Mouse (Mus musculus) limb, embryonic 15.5 days (tissue): Measurements from ENCODE around the gene Fam53b. TPM values are rescaled to one million over a fixed set of nuclear protein-coding genes. Genes with fewer than 3 reads are reported as not detected.

Experiments
- ATAC-seq: fragments of 200-750 bp; cut with Nextera tagmentation; 2 replicates; pipeline ENCODE4 v1.8.0; 2017; ENCODE audit warnings: low read depth, moderate TSS enrichment; ENCODE audit not compliant: insufficient number of reproducible peaks, low FRiP score, low TSS enrichment
- H3K27ac ChIP-seq: fragments of 300-500 bp; sonication (generic); 2 replicates; pipeline ENCODE4 v1.5.1; 2015; ENCODE audit warnings: moderate library complexity, mild to moderate bottlenecking, inconsistent platforms
- H3K27me3 ChIP-seq: fragments of 300-500 bp; sonication (generic); 2 replicates; pipeline ENCODE4 v1.6.1; 2015; ENCODE audit warnings: inconsistent platforms
- H3K36me3 ChIP-seq: fragments of 300-500 bp; sonication (generic); 2 replicates; pipeline ENCODE4 v1.6.1; 2015; ENCODE audit warnings: inconsistent platforms
- H3K4me1 ChIP-seq: fragments of 300-500 bp; sonication (generic); 2 replicates; pipeline ENCODE4 v1.6.1; 2015; ENCODE audit warnings: inconsistent platforms
- H3K4me2 ChIP-seq: fragments of 300-500 bp; sonication (generic); 2 replicates; pipeline ENCODE4 v1.6.1; 2015; ENCODE audit warnings: mild to moderate bottlenecking, inconsistent platforms
- H3K4me3 ChIP-seq: fragments of 300-500 bp; sonication (generic); 2 replicates; pipeline ENCODE4 v1.5.1; 2015; ENCODE audit warnings: mild to moderate bottlenecking, inconsistent platforms
- H3K9ac ChIP-seq: fragments of 300-500 bp; sonication (generic); 2 replicates; pipeline ENCODE4 v1.6.1; 2015; ENCODE audit warnings: inconsistent platforms
- H3K9me3 ChIP-seq: fragments of 300-500 bp; sonication (generic); 2 replicates; pipeline ENCODE4 v1.6.1; 2016; ENCODE audit warnings: inconsistent platforms
- WGBS: fragments of 180-500 bp; shearing (Covaris S2); methylation state at CpG from one replicate; pipeline ENCODE4 v1.1.7; 2015; 5-methylcytosine and 5-hydroxymethylcytosine counted together
- polyA plus RNA-seq: library from polyadenylated mRNA; unstranded; fragments of >200 nt; fragmentation: Nextera tagmentation; extraction: Ambion mirVana; gene quantifications from 2 replicates; pipeline ENCODE4 v1.2.1, GENCODE M21; 2015

Gene Fam53b
- polyA plus RNA-seq, 1 experiment from 2014 or later, result 18.5 TPM

- no peak overlapping the region for H3K4me3 ChIP-seq
- H3K9me3 ChIP-seq, result no peaks in the 10 kb centered on the region
- peaks cover 4% of the 10 kb centered on the region; the same call in 1 of the 2 replicates for H3K36me3 ChIP-seq
- no peak for ATAC-seq
- 77% methylated on average over 5 of the region's 5 CpGs for WGBS
- no peak overlapping the region for H3K4me2 ChIP-seq
- H3K27me3 ChIP-seq, result no peaks in the 10 kb centered on the region
- no peak overlapping the region for H3K27ac ChIP-seq
- H3K9ac ChIP-seq, result no peak overlapping the region
- H3K4me1 ChIP-seq, result peaks cover 43% of the 10 kb centered on the region
These were observed 12.2 kb downstream of the Fam53b start for GRCm38 (mm10) chr7:132801509-132801908.

- Histone ChIP-seq H3K9ac (no peak overlapping the region), H3K4me2 (no peak overlapping the region), H3K4me1 (peaks cover 37% of the 10 kb centered on the region), H3K4me3 (no peak overlapping the region), H3K27me3 (no peaks in the 10 kb centered on the region), H3K9me3 (no peaks in the 10 kb centered on the region), H3K27ac (no peak overlapping the region), H3K36me3 (peaks cover 4% of the 10 kb centered on the region; the same call in 1 of the 2 replicates)
- ATAC-seq, result no peak
- 91% methylated on average over 10 of the region's 10 CpGs for WGBS
These were observed 12.8 kb downstream of the Fam53b start for GRCm38 (mm10) chr7:132800868-132801267.

GRCm38 (mm10) chr7:132799119-132800016 is 14.3 kb downstream of the Fam53b start:
- Histone ChIP-seq H3K4me3 (no peak overlapping the region), H3K4me2 (no peak overlapping the region), H3K9me3 (no peaks in the 10 kb centered on the region), H3K9ac (no peak overlapping the region), H3K36me3 (0 out of 2 replicates have a peak, but pooled peaks cover 4% of the 10 kb centered on the region), H3K27ac (no peak overlapping the region), H3K27me3 (no peaks in the 10 kb centered on the region), H3K4me1 (peaks cover 31% of the 10 kb centered on the region)
- 85% methylated on average over 5 of the region's 5 CpGs for WGBS
- ATAC-seq, result no peak

DNA sequence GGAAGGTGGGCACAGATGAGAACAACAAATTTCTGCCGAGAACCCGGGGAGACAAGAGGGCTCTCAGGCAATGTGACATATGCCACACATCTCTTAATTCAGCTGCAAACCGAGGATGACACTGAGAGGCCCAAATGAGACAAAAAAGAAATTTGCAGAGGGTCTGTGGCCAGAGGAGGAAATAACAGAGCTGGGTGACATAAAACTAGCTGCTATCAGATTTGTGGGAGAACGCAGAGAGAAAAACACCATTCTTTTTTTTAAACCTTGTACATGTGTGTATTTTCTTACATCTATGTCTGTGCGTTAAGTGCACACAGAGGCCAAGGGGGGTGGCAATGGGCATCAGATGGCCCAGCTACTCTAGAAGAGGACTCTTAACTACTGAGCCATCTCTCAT is 18.5 kb downstream of the Fam53b start:
- 0 out of 2 replicates have a peak, but pooled peaks cover 4% of the 10 kb centered on the region for H3K36me3 ChIP-seq
- no peak for ATAC-seq
- H3K9ac ChIP-seq, result no peak overlapping the region
- H3K9me3 ChIP-seq, result no peaks in the 10 kb centered on the region
- H3K27me3 ChIP-seq, result no peaks in the 10 kb centered on the region
- 92% methylated on average over 5 of the region's 5 CpGs for WGBS
- no peak overlapping the region for H3K4me3 ChIP-seq
- no peak overlapping the region for H3K4me2 ChIP-seq
- no peak overlapping the region for H3K27ac ChIP-seq
- peaks cover 30% of the 10 kb centered on the region for H3K4me1 ChIP-seq

DNA sequence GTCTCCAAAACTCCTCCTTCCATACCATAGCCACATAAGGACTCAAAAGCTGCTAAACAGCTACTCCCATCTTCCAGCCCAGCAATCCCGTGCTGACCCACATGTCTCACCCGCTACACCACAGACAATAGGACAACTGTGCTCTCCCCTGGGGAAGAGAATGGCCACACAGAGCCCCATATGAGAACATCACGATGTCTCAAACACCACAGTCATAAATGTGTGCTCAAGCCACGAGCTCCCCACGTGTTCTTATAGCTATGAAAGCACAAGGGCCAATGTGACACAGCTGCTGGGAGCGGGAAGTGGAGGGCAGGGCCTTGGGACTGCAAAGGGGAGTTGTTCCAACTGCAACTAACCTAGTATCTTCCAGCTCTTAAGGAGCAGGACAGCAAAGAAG is 20.2 kb downstream of the Fam53b start:
- H3K27ac ChIP-seq, result 0 out of 2 replicates have a peak overlapping the region, but pooled peaks have one; percentile 38
- H3K36me3 ChIP-seq, result 0 out of 2 replicates have a peak, but pooled peaks cover 2% of the 10 kb centered on the region
- ATAC-seq, result no peak
- H3K4me2 ChIP-seq, result no peak overlapping the region
- peaks cover 28% of the 10 kb centered on the region for H3K4me1 ChIP-seq
- no peaks in the 10 kb centered on the region for H3K9me3 ChIP-seq
- 57% methylated on average over 6 of the region's 6 CpGs for WGBS
- no peaks in the 10 kb centered on the region for H3K27me3 ChIP-seq
- no peak overlapping the region for H3K4me3 ChIP-seq
- no peak overlapping the region for H3K9ac ChIP-seq

- Histone ChIP-seq H3K4me1 (peaks cover 43% of the 10 kb centered on the region), H3K27ac (no peak overlapping the region), H3K27me3 (no peaks in the 10 kb centered on the region), H3K9ac (no peak overlapping the region), H3K9me3 (no peaks in the 10 kb centered on the region), H3K4me2 (no peak overlapping the region), H3K36me3 (peaks cover 3% of the 10 kb centered on the region; the same call in 1 of the 2 replicates), H3K4me3 (no peak overlapping the region)
- WGBS, result 85% methylated on average over 14 of the region's 14 CpGs
- ATAC-seq, result no peak
These were observed 23.1 kb downstream of the Fam53b start for GRCm38 (mm10) chr7:132790447-132791219.

- Histone ChIP-seq H3K4me1 (peaks cover 45% of the 10 kb centered on the region), H3K36me3 (peaks cover 3% of the 10 kb centered on the region; the same call in 1 of the 2 replicates), H3K9ac (no peak overlapping the region), H3K4me2 (no peak overlapping the region), H3K9me3 (no peaks in the 10 kb centered on the region), H3K27ac (no peak overlapping the region), H3K27me3 (no peaks in the 10 kb centered on the region), H3K4me3 (no peak overlapping the region)
- ATAC-seq, result no peak
- 96% methylated on average over 13 of the region's 13 CpGs for WGBS
These were observed 24.9 kb downstream of the Fam53b start for GRCm38 (mm10) chr7:132788826-132789225.

DNA sequence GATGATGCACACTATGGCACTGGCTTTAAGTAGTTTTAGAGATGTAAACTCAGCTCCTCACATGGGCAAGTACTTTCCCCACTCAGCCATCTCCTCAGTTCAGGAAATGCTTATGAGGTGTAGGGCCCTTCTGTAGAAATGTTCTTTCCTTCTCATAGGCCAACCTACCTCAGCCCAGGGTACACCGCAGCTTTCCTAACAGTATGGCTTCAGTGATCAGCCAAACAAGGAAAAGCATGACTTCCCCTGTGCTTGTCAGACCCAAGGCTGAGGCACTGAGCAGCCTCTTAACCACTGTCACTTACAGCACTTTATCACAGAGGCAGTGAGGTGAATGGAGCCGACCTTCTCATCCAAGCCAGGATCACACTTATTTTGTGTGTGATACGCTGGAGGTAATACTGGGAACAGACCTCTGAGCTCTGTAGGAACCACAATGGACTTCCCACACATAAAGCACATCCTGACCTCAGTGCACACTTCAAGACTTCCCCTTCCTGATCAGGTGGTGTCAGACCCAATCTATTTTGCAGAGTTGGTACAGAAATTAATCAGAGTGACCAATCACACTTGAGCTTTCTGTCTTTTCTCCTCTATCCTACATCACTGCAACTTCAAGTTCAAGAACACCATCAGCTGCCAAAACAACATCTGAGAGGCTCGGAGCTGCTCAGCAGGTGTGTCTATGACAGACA is 26.0 kb downstream of the Fam53b start:
- no peaks in the 10 kb centered on the region for H3K9me3 ChIP-seq
- H3K9ac ChIP-seq, result no peak overlapping the region
- 84% methylated on average over 4 of the region's 4 CpGs for WGBS
- no peak overlapping the region for H3K4me3 ChIP-seq
- no peaks in the 10 kb centered on the region for H3K27me3 ChIP-seq
- peaks cover 46% of the 10 kb centered on the region for H3K4me1 ChIP-seq
- H3K27ac ChIP-seq, result 0 out of 2 replicates have a peak overlapping the region, but pooled peaks have one; percentile 35
- no peak for ATAC-seq
- H3K4me2 ChIP-seq, result no peak overlapping the region
- H3K36me3 ChIP-seq, result peaks cover 3% of the 10 kb centered on the region; the same call in 1 of the 2 replicates

GRCm38 (mm10) chr7:132787022-132787421 is 26.7 kb downstream of the Fam53b start:
- Histone ChIP-seq H3K27me3 (no peaks in the 10 kb centered on the region), H3K9ac (no peak overlapping the region), H3K36me3 (peaks cover 3% of the 10 kb centered on the region; the same call in 1 of the 2 replicates), H3K9me3 (no peaks in the 10 kb centered on the region), H3K4me2 (no peak overlapping the region), H3K4me1 (peaks cover 50% of the 10 kb centered on the region), H3K4me3 (no peak overlapping the region), H3K27ac (0 out of 2 replicates have a peak overlapping the region, but pooled peaks have one; percentile 35)
- ATAC-seq, result no peak
- WGBS, result 90% methylated on average over 4 of the region's 4 CpGs

DNA sequence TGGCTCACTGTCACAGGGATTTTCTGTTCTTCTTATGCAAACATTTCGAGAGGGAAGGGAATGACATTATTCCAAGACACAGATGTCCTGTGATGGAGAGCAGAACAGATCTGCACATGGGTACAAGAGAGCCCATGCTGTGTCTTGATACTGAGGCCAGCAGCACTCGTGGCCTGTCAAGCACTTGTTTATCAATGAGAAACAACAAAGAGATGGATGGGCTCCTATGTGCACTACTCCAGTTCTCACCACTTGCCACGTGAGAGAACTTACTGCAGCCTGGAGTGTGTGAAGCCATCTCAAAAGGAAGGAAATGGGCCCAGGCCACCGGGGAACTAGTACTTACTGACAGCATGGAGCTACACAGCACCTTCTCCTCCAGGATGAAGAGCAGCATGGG is 27.2 kb downstream of the Fam53b start:
- Histone ChIP-seq H3K36me3 (peaks cover 3% of the 10 kb centered on the region; the same call in 1 of the 2 replicates), H3K27ac (peak overlapping the region; percentile 24; the same call in 1 of the 2 replicates), H3K4me2 (no peak overlapping the region), H3K9me3 (no peaks in the 10 kb centered on the region), H3K4me1 (peaks cover 55% of the 10 kb centered on the region), H3K27me3 (no peaks in the 10 kb centered on the region), H3K9ac (no peak overlapping the region), H3K4me3 (no peak overlapping the region)
- WGBS, result 62% methylated on average over 4 of the region's 4 CpGs
- ATAC-seq, result no peak

DNA sequence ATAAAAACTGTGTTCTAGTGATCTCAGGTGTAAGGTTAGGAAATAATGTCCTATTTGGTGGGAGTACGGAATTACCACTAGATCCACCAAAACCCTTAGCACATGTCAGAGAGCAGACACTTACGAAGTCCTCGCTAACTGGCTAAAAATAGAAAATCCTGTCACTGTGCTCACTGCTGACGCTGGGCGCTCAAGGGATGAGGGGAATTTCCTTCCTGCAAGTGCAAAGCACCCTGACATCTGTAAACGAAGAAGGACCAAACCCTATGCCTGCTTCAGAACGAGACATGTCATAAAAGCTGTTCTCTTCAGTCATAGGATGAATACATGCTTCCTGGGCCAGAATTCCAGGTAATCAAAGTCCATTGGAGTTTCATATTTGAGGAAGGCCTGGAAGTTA is 27.7 kb downstream of the Fam53b start:
- H3K9me3 ChIP-seq, result no peaks in the 10 kb centered on the region
- peaks cover 3% of the 10 kb centered on the region; the same call in 1 of the 2 replicates for H3K36me3 ChIP-seq
- ATAC-seq, result no peak
- no peak overlapping the region for H3K4me3 ChIP-seq
- H3K27ac ChIP-seq, result 0 out of 2 replicates have a peak overlapping the region, but pooled peaks have one; percentile 17
- 61% methylated on average over 7 of the region's 7 CpGs for WGBS
- H3K9ac ChIP-seq, result no peak overlapping the region
- no peak overlapping the region for H3K4me2 ChIP-seq
- no peaks in the 10 kb centered on the region for H3K27me3 ChIP-seq
- H3K4me1 ChIP-seq, result peaks cover 60% of the 10 kb centered on the region
